Mouse (Mus musculus) lung, postnatal 0 days (tissue): ENCODE results near the gene Cyren.

Experiments
- CTCF ChIP-seq: IDR thresholded peaks from 2 replicates; pipeline ENCODE4 v1.5.1; 2016; ENCODE audit warnings: antibody characterized with exemption, mild to moderate bottlenecking
- EP300 ChIP-seq: IDR thresholded peaks from 2 replicates; pipeline ENCODE4 v1.6.1; 2016; ENCODE audit warnings: antibody characterized with exemption, mild to moderate bottlenecking, control low read depth

DNA sequence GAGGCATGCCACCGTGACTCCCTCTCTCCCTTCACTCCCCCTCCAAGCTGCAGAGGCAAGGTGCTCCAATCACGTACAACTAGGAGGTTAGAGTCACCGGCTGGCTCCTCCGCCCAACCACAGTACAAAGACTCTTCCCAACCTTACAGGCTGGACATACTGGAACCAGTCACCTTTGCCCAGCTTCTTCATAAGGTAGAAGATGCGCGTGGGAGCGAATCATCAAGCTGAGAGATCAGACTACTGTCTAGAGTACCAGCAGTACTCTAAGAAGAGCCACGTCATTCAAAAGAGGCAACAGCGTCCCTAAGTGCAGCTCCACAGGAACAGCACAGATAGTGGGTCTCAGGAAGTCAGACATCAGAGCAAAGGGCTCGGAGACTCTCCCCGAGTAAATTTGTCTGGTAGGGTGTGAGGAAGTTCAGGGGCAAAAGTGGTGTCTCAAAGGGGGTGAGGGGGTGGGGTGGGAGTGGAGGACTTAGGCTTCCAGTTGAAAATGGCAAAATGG, 16.3 kb downstream of the Cyren start:
- TF ChIP-seq EP300 (no peak), CTCF (no peak)
